Mouse (Mus musculus): ENCODE results near the gene Crisp1. TPM values are rescaled to one million over a fixed set of nuclear protein-coding genes. Genes with fewer than 3 reads are reported as not detected.

Gene Crisp1
- polyA plus RNA-seq (2015; fragmentation: Nextera tagmentation; extraction: Ambion mirVana), result 0.25 TPM in 1 of 2 replicates, not detected in the other

GRCm38 (mm10) chr17:40319062-40319461 is at the start of gene Crisp1:
TSS of gene Crisp1 (minus strand) at chr17:40319207.

Other genes with a start within 250 kb of the Crisp1 start
- gene AC192777.2, start 223.8 kb downstream of the Crisp1 start, polyA plus RNA-seq (2015; fragmentation: Nextera tagmentation; extraction: Ambion mirVana), result not detected in 2 replicates
- gene Pgk2, start 110.6 kb downstream of the Crisp1 start, polyA plus RNA-seq (2015; fragmentation: Nextera tagmentation; extraction: Ambion mirVana), result not detected in 2 replicates
- gene Crisp3, start 76.9 kb downstream of the Crisp1 start, polyA plus RNA-seq (2015; fragmentation: Nextera tagmentation; extraction: Ambion mirVana), result not detected in 2 replicates
- not detected in 2 replicates for gene Esp8, start 200.8 kb upstream of the Crisp1 start, polyA plus RNA-seq (2015; fragmentation: Nextera tagmentation; extraction: Ambion mirVana)
- gene Esp6, start 242.3 kb upstream of the Crisp1 start, polyA plus RNA-seq (2015; fragmentation: Nextera tagmentation; extraction: Ambion mirVana), result not detected in 2 replicates